Mouse (Mus musculus): ENCODE data around the gene Fancd2os. TPM values are rescaled to one million over a fixed set of nuclear protein-coding genes. Genes with fewer than 3 reads are reported as not detected.

Gene Fancd2os
- polyA plus RNA-seq, 1 experiment: not detected

DNA sequence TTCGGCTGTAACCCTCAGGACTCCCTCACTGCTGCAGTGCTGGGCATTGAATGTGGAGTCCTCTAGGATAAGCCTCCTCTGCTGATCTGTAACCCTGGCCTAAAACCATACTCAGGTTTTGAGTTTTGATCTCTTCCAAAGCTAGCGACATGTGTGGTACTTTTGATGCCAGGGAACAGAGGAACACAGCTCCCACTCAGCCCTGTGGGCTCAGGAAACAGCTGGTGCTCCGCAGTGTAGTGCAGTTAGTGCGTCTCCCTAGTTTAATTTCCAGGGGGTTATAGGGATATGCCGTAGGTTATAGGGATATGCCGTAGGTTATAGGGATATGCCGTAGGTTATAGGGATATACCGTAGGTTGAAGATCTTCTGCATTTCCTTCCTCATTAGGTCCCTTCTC is 14.5 kb upstream of the Fancd2os start:
- TF ChIP-seq CTCF (IDR thresholded peaks at IDR 0.05; ENCODE audit: control insufficient read depth, insufficient read depth, low read length) (no peak), POLR2A (IDR thresholded peaks at IDR 0.05; ENCODE audit: borderline replicate concordance, control insufficient read depth, low read depth, low read length) (no peak)

GRCm38 (mm10) chr6:113614152-113614551 is 13.6 kb upstream of the Fancd2os start:
- no peak for TF ChIP-seq POLR2A (IDR thresholded peaks at IDR 0.05; ENCODE audit: borderline replicate concordance, control insufficient read depth, low read depth, low read length)
- TF ChIP-seq CTCF (IDR thresholded peaks at IDR 0.05; ENCODE audit: control insufficient read depth, insufficient read depth, low read length): no peak
- WGBS: 92% methylated on average over 7 of the region's 7 CpGs
- no peaks in the 10 kb centered on the region for H3K4me1 ChIP-seq (ENCODE audit: control insufficient read depth, insufficient read depth, low read length)
- H3K4me3 ChIP-seq (replicated peaks; ENCODE audit: control insufficient read depth, low read depth, low read length): no peak overlapping the region
- H3K27ac ChIP-seq (ENCODE audit: control insufficient read depth, insufficient read depth, low read depth, low read length, poor library complexity): no peak overlapping the region

More for the DNA sequence above, 14.5 kb upstream of the Fancd2os start:
- H3K27ac ChIP-seq (ENCODE audit: control insufficient read depth, insufficient read depth, low read depth, low read length, poor library complexity): no peak overlapping the region
- WGBS: 89% methylated on average over 8 of the region's 8 CpGs
- H3K4me3 ChIP-seq (replicated peaks; ENCODE audit: control insufficient read depth, low read depth, low read length): no peak overlapping the region
- no peaks in the 10 kb centered on the region for H3K4me1 ChIP-seq (ENCODE audit: control insufficient read depth, insufficient read depth, low read length)

DNA sequence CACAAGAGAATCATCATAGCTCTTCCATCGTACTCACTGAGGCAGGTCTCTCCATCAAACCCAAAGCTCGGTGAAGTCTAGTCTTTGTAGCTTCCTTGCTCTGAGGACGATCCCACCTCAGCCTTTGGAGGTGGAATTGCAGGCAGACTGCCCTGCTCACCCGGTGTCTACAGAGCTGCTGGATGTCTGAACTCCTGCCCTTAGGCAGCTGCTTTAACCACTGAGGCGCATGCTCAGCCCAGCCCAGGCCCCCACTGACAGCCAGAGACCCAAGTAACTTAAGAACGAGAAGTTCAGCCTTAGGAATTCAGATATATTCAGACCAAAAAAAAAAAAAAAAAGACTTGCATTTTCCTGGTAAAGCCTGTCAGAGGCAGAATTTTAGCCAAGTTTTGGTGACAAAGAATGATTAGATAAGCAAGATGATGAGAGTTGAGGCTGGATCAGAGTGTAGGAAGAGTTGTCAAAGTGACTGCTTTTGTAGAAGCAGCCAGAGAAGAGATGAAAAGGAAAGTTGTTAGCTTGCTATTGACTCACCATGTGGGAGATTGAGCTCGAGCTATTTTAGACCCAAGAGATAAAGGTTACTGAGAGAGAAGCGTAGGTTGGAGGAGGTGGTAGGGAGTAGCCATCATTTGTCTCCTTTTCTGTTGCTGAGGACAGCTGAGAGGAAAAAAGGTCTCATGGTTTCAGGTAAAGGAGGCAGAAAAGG is 11.9 kb upstream of the Fancd2os start:
- 84% methylated on average over 8 of the region's 8 CpGs for WGBS
- Histone ChIP-seq H3K4me1 (ENCODE audit: control insufficient read depth, insufficient read depth, low read length) (no peaks in the 10 kb centered on the region), H3K4me3 (replicated peaks; ENCODE audit: control insufficient read depth, low read depth, low read length) (no peak overlapping the region), H3K27ac (ENCODE audit: control insufficient read depth, insufficient read depth, low read depth, low read length, poor library complexity) (no peak overlapping the region)
- TF ChIP-seq CTCF (IDR thresholded peaks at IDR 0.05; ENCODE audit: control insufficient read depth, insufficient read depth, low read length) (no peak), POLR2A (IDR thresholded peaks at IDR 0.05; ENCODE audit: borderline replicate concordance, control insufficient read depth, low read depth, low read length) (no peak)

- Histone ChIP-seq H3K4me3 (replicated peaks; ENCODE audit: control insufficient read depth, low read depth, low read length) (no peak overlapping the region), H3K4me1 (ENCODE audit: control insufficient read depth, insufficient read depth, low read length) (peaks cover 1% of the 10 kb centered on the region; the same call in 1 of the 2 replicates), H3K27ac (ENCODE audit: control insufficient read depth, insufficient read depth, low read depth, low read length, poor library complexity) (no peak overlapping the region)
- no peak for TF ChIP-seq CTCF (IDR thresholded peaks at IDR 0.05; ENCODE audit: control insufficient read depth, insufficient read depth, low read length)
- no peak for TF ChIP-seq POLR2A (IDR thresholded peaks at IDR 0.05; ENCODE audit: borderline replicate concordance, control insufficient read depth, low read depth, low read length)
- WGBS: 82% methylated on average over 7 of the region's 7 CpGs
Observed at GRCm38 (mm10) chr6:113609293-113609692, 8.8 kb upstream of the Fancd2os start.

- no peak for TF ChIP-seq POLR2A (IDR thresholded peaks at IDR 0.05; ENCODE audit: borderline replicate concordance, control insufficient read depth, low read depth, low read length)
- 92% methylated on average over 6 of the region's 6 CpGs for WGBS
- H3K4me3 ChIP-seq (replicated peaks; ENCODE audit: control insufficient read depth, low read depth, low read length): no peak overlapping the region
- H3K4me1 ChIP-seq (ENCODE audit: control insufficient read depth, insufficient read depth, low read length): peaks cover 1% of the 10 kb centered on the region; the same call in 1 of the 2 replicates
- H3K27ac ChIP-seq (ENCODE audit: control insufficient read depth, insufficient read depth, low read depth, low read length, poor library complexity): no peak overlapping the region
Observed at GRCm38 (mm10) chr6:113608871-113609270, 8.4 kb upstream of the Fancd2os start.

DNA sequence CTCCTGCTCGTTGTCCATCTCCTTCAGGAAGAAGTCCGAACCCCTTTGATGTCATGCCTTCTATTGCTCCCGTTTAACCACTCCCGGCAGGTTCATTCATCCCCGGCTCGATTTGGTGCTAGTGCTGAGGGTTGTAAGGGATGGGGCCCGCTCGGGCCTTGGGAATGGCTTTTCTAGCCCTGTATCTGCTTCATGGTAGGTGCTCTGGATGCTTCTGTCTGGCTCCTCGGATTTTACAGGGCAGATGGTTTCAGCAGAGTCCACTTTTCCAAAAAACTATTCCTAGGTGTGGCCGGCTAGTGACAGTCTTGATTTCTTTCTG is 4.7 kb upstream of the Fancd2os start:
- WGBS: 2% methylated on average over 10 of the region's 10 CpGs
- TF ChIP-seq POLR2A (IDR thresholded peaks at IDR 0.05; ENCODE audit: borderline replicate concordance, control insufficient read depth, low read depth, low read length) (no peak), CTCF (IDR thresholded peaks at IDR 0.05; ENCODE audit: control insufficient read depth, insufficient read depth, low read length) (no peak)
- H3K27ac ChIP-seq (ENCODE audit: control insufficient read depth, insufficient read depth, low read depth, low read length, poor library complexity): peak overlapping the region; percentile 88
- peak overlapping the region; percentile 87 for H3K4me3 ChIP-seq (replicated peaks; ENCODE audit: control insufficient read depth, low read depth, low read length)
- peaks cover 1% of the 10 kb centered on the region; the same call in 1 of the 2 replicates for H3K4me1 ChIP-seq (ENCODE audit: control insufficient read depth, insufficient read depth, low read length)

GRCm38 (mm10) chr6:113604432-113605223 is 4.1 kb upstream of the Fancd2os start, which contains the start of gene Brk1:
TSS of gene Brk1 (plus strand) at chr6:113604772.
- Histone ChIP-seq H3K27ac (ENCODE audit: control insufficient read depth, insufficient read depth, low read depth, low read length, poor library complexity) (peak within 1 kb of the TSS; percentile 88), H3K4me3 (replicated peaks; ENCODE audit: control insufficient read depth, low read depth, low read length) (peak within 1 kb of the TSS; percentile 87), H3K4me1 (ENCODE audit: control insufficient read depth, insufficient read depth, low read length) (peaks cover 1% of the 10 kb centered on the region; the same call in 1 of the 2 replicates)
- TF ChIP-seq POLR2A (IDR thresholded peaks at IDR 0.05; ENCODE audit: borderline replicate concordance, control insufficient read depth, low read depth, low read length) (peak; percentile 65; the same call in 1 of the 2 replicates), CTCF (IDR thresholded peaks at IDR 0.05; ENCODE audit: control insufficient read depth, insufficient read depth, low read length) (peak; percentile 49; the same call in 1 of the 2 replicates)
- under 1% methylated on average over 65 of the region's 65 CpGs for WGBS

- peaks cover 1% of the 10 kb centered on the region; the same call in 1 of the 2 replicates for H3K4me1 ChIP-seq (ENCODE audit: control insufficient read depth, insufficient read depth, low read length)
- peak overlapping the region; percentile 87 for H3K4me3 ChIP-seq (replicated peaks; ENCODE audit: control insufficient read depth, low read depth, low read length)
- 63% methylated on average over 12 of the region's 12 CpGs for WGBS
- peak overlapping the region; percentile 88; the same call in 1 of the 2 replicates for H3K27ac ChIP-seq (ENCODE audit: control insufficient read depth, insufficient read depth, low read depth, low read length, poor library complexity)
- no peak for TF ChIP-seq POLR2A (IDR thresholded peaks at IDR 0.05; ENCODE audit: borderline replicate concordance, control insufficient read depth, low read depth, low read length)
- TF ChIP-seq CTCF (IDR thresholded peaks at IDR 0.05; ENCODE audit: control insufficient read depth, insufficient read depth, low read length): no peak
Observed at GRCm38 (mm10) chr6:113603993-113604392, 3.5 kb upstream of the Fancd2os start.

All from bone marrow, adult 2 months (tissue).